Mouse (Mus musculus) splenic B cell, adult 2 months (primary cell): ENCODE measurements around the gene Slc7a5.

Source experiments
- DNase-seq: peaks from one replicate; pipeline ENCODE4 v3.0.0-alpha.2; 2011; ENCODE audit warnings: low read depth, low spot score
- H3K27me3 ChIP-seq: 2 replicates; pipeline ENCODE4 v1.6.1; 2012; ENCODE audit warnings: mild to moderate bottlenecking, low read length, moderate library complexity, mixed read lengths; ENCODE audit not compliant: control insufficient read depth, poor library complexity, insufficient read depth, severe bottlenecking
- H3K36me3 ChIP-seq: 2 replicates; pipeline ENCODE4 v1.6.1; 2012; ENCODE audit warnings: mild to moderate bottlenecking, low read length, moderate library complexity, mixed read lengths; ENCODE audit not compliant: control insufficient read depth, poor library complexity, insufficient read depth, severe bottlenecking

Gene Slc7a5

GRCm38 (mm10) chr8:121906542-121907512 is 667 bp downstream of the Slc7a5 start:
- peak; percentile 65 for DNase-seq
- Histone ChIP-seq H3K36me3 (no peaks in the 10 kb centered on the region), H3K27me3 (no peaks in the 10 kb centered on the region)

DNA sequence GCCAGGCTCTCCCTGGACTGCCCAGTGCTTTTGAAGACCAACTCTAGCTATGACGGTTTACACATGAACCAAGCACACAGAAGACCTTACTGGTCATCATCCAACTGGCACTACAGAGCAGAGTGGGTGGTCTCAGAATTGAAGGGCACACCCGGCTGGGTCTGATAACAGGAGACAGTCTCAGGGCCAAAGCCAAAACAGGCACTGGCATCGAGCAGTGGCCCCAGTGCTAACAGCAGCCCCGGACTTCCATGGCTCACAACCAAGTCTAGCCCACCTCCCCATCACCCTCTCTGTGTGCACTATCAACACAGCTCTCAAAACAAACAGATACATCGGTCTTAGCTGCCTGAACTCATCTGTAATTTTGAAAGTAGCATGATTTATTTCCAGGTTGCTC is 1.6 kb downstream of the Slc7a5 start:
- no peak for DNase-seq
- H3K36me3 ChIP-seq = no peaks in the 10 kb centered on the region
- no peaks in the 10 kb centered on the region for H3K27me3 ChIP-seq

- no peaks in the 10 kb centered on the region for H3K27me3 ChIP-seq
- DNase-seq = no peak
- no peaks in the 10 kb centered on the region for H3K36me3 ChIP-seq
Measured at GRCm38 (mm10) chr8:121905420-121905819, 2.1 kb downstream of the Slc7a5 start.

- H3K36me3 ChIP-seq = no peaks in the 10 kb centered on the region
- H3K27me3 ChIP-seq = no peaks in the 10 kb centered on the region
- no peak for DNase-seq
Measured at GRCm38 (mm10) chr8:121904999-121905398, 2.5 kb downstream of the Slc7a5 start.

- Histone ChIP-seq H3K36me3 (no peaks in the 10 kb centered on the region), H3K27me3 (no peaks in the 10 kb centered on the region)
- no peak for DNase-seq
Measured at GRCm38 (mm10) chr8:121903977-121904376, 3.5 kb downstream of the Slc7a5 start.

- H3K36me3 ChIP-seq = no peaks in the 10 kb centered on the region
- DNase-seq = no peak
- no peaks in the 10 kb centered on the region for H3K27me3 ChIP-seq
Measured at GRCm38 (mm10) chr8:121901498-121902236, 5.8 kb downstream of the Slc7a5 start.

DNA sequence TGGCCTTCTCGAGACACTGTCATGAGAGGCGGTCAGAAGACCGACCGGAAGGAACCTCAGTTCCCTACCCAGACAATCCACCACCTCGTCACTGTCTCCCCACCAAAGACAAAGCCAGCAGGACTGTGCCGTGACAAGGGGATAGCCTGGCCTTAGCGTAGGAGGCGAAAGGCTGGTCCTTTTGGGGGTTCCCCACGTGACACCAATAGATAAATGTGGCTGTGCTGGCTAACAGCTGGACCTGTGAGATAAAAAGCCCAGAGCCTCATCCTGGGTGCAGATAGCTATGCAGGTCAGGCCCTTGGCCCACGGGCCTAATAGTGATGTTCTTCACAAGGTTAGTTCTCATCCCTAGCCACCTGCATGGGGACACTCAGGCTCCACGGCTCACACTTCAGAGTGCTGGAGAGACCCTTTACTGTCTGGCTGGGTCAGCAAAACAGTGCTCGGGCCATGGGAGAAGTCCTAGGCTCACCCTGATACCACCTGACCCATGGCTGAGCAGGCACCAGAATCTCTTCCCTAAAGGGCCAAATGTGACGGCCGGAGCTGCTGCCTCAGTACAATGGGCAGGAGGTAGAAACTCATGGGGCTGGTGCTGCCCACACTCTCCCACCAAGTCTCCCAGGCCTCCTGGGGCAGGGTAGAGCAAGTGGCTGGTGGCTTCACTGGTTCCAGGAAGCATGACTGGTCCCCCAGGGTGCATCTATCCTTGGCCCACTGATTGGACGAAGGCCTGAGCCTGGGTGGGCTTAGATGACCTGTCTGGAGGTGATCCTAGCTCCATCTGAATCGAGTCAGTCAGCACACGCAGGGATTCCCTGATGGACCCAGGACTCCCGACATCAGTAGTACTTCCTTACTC is 8.1 kb downstream of the Slc7a5 start:
- Histone ChIP-seq H3K27me3 (no peaks in the 10 kb centered on the region), H3K36me3 (no peaks in the 10 kb centered on the region; the same call in 1 of the 2 replicates)
- DNase-seq = no peak

DNA sequence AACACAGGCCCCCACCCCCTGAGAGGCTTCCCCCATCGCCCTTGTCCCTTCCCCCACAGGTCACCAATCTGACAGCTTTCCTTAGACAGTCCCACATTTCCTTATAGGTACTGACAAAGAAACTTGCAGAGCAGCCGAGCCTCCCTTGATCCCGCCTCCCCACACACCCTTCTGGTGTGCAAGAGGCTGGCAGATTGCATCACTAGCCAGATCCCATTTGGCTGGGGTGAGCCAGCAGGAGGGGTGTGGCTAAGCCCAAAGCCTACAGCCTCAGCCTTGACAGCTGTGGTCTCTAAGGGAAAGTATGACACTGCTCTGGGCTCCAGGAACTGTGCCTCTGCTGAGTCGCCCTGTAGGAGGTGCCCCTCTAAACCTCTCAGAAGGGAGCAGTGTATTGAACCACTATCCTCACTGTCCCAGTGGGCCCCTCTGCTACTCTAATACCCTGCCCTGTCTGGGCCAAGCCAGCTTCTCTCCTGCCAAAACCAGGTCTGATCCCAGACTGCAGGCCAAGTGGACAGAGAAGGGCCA is 9.0 kb downstream of the Slc7a5 start:
- H3K27me3 ChIP-seq = no peaks in the 10 kb centered on the region
- no peaks in the 10 kb centered on the region; the same call in 1 of the 2 replicates for H3K36me3 ChIP-seq
- no peak for DNase-seq

DNA sequence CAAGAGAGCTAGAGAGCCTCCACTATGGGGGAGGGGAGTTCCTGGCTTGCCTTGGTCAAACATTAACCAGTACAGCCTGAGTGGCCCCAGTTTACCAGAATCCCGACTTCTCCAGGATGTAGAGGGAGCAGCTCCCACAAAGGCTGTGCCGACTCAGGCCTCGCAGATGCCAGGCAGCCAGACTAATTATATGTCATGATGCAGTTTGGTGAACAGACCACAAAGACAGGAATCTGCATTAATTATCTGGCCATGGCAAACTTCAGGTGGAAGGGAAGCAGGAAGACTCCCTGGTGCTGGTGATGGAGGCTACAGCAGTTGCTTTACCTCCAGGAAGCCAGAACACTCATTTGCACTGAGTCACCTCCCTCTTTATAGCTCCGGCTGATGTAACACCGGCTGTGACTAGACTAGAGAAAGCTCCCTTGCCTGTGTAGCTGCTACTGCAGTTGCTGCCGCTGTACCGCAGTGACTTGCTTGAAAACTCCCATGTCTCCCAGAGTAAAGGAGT is 9.6 kb downstream of the Slc7a5 start:
- H3K36me3 ChIP-seq = no peaks in the 10 kb centered on the region; the same call in 1 of the 2 replicates
- no peaks in the 10 kb centered on the region for H3K27me3 ChIP-seq
- DNase-seq = no peak

DNA sequence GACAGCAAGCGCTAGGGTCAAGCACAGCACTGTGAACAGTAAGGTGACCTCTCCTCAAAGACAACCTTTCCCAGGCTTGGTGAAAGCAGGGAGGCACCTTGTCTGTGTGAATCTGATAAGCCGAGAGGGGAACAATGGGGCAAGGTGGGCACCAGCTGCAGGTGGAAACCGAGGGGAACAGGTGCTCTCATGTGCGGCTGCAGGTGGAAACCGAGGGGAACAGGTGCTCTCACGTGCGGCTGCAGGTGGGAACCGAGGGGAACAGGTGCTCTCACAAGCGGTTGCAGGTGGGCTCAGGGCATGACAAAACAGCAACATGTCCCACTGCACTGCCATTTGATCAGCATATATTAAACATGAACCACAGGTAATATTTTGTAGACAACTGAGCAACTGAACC is 10.3 kb downstream of the Slc7a5 start:
- DNase-seq = no peak
- Histone ChIP-seq H3K27me3 (no peaks in the 10 kb centered on the region), H3K36me3 (no peaks in the 10 kb centered on the region; the same call in 1 of the 2 replicates)

GRCm38 (mm10) chr8:121896476-121897145 is 10.9 kb downstream of the Slc7a5 start:
- no peaks in the 10 kb centered on the region; the same call in 1 of the 2 replicates for H3K36me3 ChIP-seq
- no peak for DNase-seq
- no peaks in the 10 kb centered on the region for H3K27me3 ChIP-seq

- Histone ChIP-seq H3K36me3 (no peaks in the 10 kb centered on the region; the same call in 1 of the 2 replicates), H3K27me3 (no peaks in the 10 kb centered on the region)
- no peak for DNase-seq
Measured at GRCm38 (mm10) chr8:121895910-121896309, 11.6 kb downstream of the Slc7a5 start.

GRCm38 (mm10) chr8:121892875-121893274 is 14.6 kb downstream of the Slc7a5 start:
- H3K27me3 ChIP-seq = no peaks in the 10 kb centered on the region
- no peak for DNase-seq
- no peaks in the 10 kb centered on the region; the same call in 1 of the 2 replicates for H3K36me3 ChIP-seq
